Mouse (Mus musculus) c-Kit-positive CD71-positive TER-119-positive erythroid progenitor cells, embryonic 14.5 days (primary cell): ENCODE results near the gene Zfp622.
A peak's percentile ranks its signal among the peaks of the same experiment; 100 is the strongest.

Experiments
- DNase-seq: peaks from one replicate; pipeline ENCODE4 v3.0.0-alpha.2; 2013; ENCODE audit warnings: low spot score

Zfp622 gene

DNA sequence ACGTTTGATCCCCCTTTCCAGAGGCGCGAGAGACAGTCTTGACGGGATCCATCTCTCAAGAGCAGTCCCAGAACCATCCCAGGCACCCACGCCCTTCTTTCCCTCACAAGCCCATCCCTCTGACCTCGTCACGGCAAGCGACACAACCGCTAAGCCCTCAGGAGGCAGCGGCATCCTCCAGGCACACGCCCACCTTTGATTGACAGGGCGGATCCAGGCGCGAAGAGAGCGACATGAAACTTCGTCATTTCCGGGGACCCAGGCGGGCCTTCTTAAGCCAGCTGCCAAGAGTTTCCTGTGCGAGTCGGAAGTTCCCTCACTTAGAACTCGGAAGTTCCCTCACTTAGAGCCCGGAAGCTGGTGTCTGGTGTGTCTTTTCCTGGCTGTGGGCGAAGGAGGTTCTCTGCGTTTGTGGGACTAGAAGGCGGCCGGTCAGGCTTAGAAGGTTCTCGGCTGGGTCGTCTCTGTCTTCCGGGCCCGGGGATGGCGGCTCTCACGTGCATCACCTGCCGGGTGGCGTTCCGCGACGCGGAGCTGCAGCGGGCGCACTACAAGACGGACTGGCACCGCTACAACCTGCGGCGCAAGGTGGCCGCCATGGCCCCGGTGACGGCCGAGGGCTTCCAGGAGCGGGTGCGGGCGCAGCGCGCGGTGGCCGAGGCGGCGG lies at the start of gene Zfp622:
Zfp622 (plus strand) TSS at position 300 of the 667 bp plus-strand sequence.
- peak; percentile 97 for DNase-seq

DNA sequence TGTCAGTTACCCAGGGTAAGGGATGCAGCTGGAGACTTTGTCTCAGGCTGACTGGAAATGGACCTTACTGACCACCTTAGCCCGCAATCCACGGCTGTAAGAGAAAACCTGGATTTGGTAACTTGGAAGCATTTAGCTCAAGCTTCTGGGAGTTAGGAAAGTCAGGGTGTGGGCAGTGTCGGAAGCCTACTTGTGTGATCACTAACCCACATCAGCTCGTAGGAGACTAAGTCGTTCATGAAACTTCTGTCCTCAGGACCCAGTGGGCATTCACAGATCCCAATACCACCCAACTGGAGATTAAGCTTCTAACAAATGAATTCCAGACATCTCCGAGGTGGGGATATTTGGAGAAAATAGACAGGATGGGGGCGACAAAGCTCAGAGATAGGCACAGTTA lies 49.8 kb upstream of the Zfp622 start:
- no peak for DNase-seq

DNA sequence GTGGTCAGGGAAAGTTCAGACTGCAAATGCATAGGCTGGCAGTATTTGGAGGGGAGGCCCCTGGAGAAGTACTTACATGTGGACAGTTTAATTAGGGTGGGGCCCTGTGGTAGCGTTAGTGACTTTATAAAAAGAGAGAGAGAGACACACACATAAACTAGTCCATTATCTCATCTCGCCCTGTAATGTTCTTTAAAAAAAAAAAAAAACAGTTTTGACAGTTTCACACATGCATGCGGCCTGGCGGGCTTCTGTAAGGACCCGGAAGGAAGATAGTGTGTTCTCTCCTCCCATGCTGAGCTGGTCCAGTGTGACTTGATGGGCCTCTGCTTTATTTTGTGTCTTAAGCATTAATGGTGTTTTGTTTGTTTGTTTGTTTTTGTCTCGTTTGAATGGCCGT lies 45.7 kb upstream of the Zfp622 start:
- no peak for DNase-seq

DNA sequence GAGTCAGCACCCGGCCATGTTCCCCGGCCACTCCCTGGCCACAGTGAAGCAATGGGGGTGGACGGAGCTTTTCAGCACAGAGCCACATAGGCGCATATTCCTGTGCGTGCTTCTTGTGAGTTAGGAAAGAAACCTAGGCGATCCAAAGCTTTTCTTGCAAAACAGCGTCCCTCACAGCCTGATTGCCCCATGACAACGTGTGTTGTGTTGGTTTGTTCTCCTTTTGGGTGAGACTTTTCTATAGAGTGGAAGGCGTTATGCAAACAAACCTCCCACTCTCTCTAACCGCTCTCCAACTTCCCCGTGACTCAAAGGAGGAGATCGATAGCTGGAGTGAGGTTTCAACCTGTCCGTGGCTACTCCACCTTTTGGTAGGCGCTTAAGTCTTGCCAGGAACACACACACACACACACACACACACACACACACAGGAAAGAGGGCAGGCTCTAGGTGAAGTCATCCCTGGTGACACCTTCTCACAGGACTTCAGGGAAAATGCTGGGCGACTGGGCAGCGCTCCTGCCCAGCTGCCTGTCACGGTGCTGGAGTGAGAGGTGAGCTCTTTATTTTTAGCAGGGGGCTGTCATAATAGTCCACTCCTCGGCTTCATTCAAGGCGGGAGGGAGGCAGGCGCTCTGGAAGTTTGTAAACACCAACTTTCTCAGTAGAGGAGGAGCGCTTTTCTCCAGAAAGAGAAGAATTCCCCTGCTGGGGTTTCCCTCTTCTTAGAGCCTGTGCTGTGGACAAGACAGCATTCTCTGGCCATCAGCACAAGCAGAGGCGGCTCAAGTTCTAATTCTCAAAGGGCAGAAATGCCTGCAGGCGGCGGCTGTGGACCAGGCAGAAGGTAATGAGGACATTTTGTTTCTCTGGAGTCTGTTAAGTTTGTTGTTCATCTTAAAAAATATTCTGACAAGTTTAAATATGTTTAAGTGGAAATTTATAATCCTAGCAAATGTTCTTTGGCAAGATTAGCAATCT lies 43.5 kb upstream of the Zfp622 start:
- DNase-seq, result no peak

DNA sequence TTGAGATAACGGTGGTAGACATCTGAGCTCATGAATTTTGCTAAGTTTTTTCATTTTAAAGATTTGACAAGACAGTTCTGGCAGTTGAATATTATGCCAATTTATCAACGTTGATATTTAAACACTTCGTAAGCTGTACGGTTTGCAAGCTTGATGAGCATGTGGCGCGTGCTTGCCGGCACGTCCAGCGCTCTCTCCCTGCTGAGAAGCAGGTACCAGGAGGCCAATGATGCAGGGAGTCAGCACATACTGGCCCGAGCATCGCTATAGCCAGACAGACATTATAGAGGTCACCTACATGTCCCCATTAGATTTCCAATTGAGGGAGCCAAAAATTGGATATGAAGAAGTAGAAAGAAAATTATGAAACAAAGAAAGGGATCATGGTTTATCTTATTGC lies 42.7 kb upstream of the Zfp622 start:
- DNase-seq, result no peak

DNA sequence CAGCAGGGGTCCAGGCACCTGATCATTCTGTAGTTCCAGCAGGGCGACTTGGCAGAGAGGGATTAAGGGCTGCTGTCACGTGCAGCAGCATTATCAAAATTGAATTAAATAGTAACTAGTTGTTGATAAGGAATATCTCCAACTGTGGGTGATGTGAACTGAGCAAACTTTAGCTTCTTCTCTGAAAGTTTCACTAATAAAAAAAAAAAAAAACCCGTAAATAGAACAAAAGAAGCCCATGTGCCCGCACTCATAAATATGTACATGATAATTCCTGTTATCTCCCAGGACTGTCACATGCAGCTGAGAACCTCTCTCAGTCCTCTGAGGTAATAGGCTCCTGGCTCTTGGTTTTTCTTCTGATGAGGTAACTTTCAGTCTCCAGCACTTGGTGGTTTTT lies 41.8 kb upstream of the Zfp622 start:
- DNase-seq, result no peak

DNA sequence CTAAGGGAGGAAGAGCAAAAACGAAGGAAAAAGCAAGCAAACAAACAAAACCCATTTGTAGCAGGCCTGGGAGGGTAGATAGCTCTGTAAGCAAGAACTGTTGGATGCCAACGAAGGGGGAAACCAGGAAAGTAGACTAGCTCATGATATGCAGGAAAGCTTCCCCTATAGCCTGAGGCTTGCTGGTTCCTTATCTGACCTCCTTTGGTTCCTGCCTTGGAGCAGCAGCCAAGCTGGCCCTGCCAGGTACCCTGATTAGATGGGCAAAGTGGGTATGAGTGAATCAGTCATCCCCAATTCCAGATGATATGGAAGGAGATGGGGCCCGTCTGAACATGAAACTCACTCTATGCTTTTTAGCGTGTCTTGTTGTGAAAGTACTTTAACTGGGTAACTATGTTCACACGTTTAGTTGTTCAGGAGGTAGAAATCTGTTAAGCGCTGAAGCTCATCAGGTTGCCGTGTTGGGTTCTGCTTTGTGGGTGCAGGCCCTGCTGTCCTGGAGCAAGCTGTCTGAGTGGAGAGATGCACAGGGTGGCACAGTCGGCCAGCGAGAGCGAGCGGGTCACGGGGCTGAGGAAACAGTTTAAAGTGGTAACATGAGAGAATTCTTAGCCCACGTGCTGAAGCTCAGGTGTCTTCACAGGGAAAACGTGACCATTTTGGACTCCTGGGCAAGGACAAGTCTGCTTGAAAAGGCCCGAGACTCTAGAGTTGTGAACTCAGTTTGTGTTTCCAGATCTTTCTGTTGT lies 40.6 kb upstream of the Zfp622 start:
- no peak for DNase-seq

DNA sequence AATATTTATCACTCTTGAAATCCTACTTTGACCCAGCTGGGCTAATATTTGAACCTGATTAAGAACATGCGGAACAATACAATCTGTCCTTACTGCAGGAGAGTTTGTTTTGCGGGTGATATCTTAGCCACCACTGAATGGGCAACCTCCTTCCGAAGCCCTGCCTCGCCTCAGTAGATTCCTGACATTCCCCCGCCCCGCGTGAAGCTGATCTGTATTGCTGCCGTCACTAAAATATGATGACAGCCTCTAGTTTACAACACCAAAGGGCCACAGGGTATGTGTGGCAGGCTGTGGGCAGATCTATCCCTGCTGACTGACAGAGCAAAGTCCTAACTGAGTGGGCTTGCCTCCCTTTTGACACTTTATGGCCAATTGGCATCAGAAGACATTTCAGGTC lies 38.9 kb upstream of the Zfp622 start:
- DNase-seq, result no peak

DNA sequence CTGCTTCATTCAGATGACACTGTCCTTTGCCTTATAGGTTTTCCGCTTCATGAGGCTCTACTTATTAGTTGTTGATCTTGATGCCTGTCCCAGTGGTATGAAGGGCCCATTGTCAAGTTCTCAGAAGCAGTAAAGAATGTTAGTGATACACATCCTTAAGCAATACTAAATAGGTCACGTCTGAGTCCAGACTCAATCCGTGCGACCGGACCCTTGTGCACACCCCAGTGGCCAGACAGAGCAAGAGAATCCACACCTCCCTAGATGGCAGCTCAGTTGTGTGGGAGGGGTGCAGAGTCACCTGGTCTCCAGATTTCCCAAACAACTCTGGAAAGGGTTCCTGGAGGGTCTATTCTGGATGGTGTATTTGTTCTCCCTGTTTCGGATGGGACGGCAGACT lies 37.7 kb upstream of the Zfp622 start:
- no peak for DNase-seq

DNA sequence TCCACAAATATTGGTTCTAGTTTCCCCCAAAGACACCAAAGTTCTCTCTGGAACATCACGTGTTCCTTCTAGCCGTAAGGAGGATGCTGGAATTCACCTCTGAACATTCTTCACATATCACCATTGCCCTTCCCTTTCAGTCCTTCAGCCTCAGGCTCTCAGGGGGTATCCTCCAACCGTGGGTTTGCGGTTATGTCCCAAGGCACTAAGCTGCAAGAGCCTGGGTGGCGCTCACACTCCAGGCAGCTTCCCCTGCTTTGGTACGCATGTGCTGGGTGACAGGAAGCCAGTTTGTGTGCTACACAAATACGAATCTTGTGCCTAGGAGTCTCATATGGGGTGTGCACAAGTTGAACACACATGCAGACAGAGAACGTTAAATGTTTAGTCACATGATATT lies 36.8 kb upstream of the Zfp622 start:
- no peak for DNase-seq

DNA sequence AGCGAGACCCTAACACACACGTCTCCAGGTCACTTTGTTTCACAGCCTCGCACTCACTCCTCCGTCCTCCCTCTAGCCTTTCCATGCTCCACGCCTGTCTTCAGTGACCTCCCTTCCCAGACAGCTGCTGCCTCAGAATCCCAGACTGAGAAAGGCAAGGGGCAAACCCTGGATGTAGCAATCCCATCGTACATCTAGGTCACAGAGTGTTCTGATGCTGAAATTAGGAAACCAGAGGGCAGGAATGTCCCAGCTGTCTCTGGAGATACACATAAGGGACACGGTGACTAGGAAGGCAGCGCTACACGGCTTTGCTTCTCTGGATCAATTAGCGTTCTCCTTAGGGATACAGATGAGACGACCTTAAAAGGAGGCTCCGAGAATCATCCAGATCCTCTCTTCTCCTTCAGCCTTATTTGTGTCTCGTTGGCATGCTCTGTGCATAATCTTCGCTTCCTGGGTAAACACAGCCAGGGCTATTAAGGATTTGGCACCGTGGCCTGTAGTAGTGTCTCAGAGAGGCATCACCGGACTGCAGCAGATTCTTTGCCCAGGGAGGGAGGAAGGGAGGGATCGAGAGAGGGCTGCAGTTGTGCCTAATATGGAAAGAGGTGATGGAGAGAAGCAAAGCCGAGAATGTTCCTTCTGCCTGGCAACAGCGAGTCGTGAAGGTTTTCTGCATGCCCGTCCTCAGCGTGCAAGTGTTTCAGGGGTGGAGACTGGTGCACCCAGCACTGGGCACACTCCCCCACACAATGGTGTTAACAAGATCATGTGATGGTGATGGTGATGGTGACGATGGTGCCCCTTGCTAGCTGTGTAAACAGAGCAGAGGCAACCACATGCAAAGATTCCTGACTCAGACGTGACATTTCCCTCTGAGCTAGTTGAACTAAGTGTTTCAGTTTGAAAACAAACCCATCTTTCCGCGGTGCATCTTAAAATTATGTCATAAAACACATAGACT lies 35.6 kb upstream of the Zfp622 start:
- no peak for DNase-seq

DNA sequence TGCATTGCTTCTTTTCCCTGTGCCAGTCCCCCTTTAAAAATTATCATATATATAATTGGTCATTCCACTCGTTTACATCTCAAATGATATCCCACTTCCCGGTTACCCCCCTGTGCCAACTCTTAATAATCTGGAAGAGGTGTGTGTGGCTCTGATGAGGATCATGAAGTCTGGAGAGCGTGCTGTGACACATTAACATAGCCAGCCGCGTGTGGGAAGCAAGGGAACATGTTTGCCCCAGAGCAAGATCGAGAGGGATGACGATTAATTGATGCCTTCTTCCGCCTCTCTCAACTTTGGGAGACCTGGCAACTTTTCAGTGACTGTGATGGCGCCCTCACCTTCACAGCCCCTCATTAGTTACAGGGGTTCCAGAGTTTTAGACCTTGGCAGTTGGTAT lies 34.5 kb upstream of the Zfp622 start:
- DNase-seq, result no peak

DNA sequence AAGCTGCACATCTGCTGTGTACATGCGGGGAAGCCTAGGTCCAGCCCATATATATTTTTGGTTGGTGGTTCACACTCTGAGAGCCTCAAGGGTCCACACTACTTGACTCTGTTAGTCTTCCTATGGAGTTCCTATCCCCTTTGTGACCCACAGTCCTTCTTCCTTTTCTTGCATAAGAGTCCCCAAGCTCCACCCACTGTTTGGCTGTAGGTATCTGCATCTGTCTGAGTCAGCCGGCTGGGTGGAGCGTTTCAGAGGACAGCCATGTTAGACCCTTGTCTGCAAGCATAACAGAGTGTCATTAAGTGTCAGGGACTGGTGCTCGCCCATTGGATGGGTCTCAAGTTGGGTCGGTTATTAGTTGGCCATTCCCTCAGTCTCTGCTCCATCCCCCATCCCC lies 33.6 kb upstream of the Zfp622 start:
- no peak for DNase-seq

DNA sequence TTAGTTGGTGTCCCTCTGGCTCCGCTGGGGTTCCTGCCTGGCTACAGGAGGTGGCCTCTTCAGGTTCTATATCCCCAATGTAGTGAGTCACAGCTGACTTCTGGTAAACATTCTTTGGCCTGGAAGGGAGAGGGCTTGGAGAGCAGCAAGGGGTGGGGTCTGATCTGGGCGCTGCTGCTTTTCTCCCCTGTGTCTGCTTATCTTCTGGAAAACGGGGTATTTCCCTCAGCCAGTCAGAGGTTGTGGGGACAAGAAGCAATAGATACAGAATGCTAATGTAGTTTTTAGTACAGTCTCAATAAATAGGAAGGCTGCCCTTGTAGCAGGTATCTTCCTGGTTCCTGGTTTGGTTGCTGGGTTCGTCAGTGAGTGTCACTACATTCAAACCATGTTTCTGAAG lies 33.1 kb upstream of the Zfp622 start:
- no peak for DNase-seq

DNA sequence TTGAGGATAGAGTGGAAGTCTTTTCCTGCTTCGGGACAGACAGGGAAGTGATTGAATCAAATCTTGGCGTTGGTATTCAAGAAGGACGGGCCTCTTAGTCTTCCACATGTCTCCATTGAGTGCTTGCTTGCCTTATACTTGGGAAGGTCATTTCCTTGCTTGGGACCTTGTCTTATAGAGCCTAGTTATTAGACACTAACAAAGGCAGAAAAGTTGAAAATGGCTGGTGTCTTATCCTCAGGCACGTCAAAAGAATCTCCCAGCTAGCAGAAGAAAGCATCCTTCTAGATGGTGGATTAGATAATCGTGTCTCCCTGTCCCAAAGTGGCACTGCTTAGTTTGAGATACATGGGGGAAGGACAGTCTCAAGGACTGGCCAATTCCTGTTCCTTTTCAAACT lies 28.2 kb upstream of the Zfp622 start:
- no peak for DNase-seq

DNA sequence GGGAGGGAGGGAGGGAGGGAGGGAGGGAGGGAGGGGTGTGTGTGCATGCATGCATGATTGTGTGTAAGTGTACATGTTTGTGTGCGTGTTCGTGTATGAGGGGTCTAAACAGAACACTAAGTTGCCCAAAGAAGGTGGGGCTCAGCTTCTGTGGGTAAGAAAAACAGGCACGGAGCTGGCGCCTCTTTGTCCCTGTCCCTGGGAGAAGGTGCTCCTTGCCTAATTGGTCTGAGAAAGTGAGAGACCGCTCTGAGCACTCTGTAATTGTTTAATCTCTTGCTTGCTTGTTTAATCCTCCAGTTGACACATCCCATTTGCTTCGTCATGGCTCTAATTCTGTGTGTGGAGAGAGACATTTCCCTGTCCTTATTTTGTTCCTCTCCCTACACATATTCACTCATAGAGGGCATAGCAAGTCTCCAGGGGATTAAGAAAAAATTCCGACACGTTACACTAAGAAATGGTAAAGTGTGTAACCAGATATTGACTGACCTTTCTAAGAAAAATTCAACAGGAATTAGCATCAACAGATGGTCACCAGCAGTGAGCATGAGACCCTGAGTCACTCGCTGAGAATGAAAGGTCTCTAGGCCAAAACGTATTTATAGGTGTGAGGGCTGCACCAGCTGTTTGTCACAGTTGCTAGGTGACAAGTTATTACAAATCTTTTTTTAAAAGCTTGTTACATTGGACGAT lies 27.6 kb upstream of the Zfp622 start:
- no peak for DNase-seq

DNA sequence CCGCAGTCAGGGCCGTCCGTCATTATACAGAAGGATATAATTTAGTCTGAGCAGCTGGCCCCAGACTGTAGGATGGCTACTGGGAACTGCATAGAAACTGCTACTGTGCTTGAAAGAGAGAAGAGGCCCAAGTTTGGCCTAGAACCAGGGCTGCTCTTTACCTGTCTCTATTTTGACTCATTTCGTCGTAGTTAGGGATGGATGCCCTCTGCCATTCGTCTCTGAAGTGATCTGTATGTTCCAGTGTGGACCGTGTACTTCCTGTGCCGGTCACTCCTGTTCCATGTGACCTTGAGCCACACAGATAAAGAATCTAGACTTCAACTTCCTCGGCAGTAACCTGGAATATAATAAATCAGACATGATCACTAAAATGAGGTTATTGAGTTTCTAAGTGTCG lies 26.5 kb upstream of the Zfp622 start:
- DNase-seq, result no peak

DNA sequence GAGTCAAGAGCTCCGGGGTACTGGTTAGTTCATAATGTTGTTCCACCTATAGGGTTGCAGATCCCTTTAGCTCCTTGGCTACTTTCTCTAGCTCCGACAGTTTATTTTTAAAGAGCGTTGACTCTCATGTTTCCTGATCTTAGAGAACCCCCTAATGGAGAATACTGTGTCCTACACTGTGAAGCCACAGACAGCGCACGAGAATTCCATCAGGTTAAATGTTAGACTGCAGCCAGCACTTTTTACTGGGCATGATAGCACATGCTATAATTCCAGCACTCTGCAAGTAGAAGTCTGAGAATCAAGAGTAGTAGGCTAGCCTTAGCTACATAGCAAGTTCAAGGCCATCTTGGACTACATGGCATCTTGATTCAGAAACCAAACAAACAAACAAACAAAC lies 24.8 kb upstream of the Zfp622 start:
- DNase-seq, result no peak

DNA sequence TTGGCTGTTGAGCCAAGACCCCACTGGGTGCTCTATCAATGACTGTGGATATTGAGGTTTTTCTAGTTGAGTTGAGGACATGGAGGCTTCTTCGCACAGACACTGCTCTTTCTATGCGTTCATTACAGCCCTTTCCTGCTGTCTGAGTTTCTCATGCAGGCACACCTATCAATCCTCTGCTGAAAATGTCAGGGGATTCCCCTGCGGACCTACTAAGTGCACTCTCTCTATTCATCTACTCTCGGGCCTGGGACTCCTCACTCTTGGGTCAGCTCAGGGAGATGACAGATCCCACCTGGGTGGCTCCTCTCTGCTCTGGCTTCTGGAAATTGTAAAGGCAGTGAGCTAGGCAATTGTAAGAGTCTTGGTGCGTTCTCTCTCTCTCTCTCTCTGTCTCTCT lies 23.9 kb upstream of the Zfp622 start:
- no peak for DNase-seq

DNA sequence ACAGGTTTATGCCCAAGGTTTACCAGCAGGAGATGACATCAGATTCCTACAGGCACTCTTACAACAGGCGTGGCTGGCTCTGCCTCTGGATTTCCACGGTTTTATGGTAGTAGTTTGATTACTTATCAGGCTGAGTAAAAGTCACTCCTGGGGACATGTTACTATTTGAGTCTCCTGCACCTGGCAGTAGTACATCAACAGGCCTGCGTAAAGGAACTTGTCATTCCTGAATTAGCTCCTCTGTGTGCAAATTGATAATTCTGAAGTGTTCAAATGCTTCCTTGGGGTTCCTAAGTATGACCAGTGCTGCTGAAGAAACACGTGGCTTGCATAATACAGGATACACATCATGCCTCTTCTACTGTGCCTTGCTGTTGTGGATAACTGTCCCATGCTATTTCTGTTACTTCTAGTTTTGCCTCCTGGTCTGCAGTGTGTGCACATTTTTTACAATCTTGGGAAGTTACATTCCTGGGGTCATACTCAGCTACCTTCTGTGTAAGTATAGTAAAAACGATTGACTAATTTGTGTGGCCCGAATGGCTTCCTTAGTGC lies 17.9 kb upstream of the Zfp622 start:
- no peak for DNase-seq

DNA sequence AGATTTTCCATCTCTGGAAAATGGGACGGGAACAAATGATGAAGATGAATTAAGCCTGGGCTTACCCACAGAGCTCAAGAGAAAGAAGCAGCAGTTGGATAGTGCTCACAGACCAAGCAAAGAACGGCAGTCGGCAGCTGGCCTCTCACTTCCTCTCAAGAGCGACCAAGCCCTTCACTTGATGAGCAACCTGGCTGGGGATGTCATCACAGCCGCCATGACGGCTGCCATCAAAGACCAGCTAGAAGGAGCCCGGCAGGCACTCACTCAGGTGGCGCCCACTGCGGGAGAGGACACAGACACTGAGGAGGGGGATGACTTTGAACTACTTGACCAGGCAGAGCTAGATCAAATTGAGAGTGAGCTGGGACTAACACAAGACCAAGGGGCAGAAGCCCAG lies 12.6 kb upstream of the Zfp622 start:
- no peak for DNase-seq
